Mouse (Mus musculus) monocyte, adult 2 months (primary cell): ENCODE measurements around the gene Os9.
"Not testable (repeated sequence)": the region's sequence is repeated elsewhere in the genome, so short reads cannot be mapped to it uniquely, and the experiment has no call there.

Experiments
- DNase-seq, 2 experiments: peaks; one replicate each; pipeline ENCODE4 v3.0.0; 2022; ENCODE audit warnings: low spot score in 2 of 2, low read depth in 1 of 2

Gene Os9

GRCm38 (mm10) chr10:127121066-127121477, at the start of gene Os9:
Gene Os9 (minus strand): TSS chr10:127121131.
- DNase-seq, result peak; percentile 90 to 93

GRCm38 (mm10) chr10:127170002-127170401, 49.1 kb upstream of the Os9 start:
- no peak for DNase-seq

- DNase-seq, result no peak
These were observed 46.8 kb upstream of the Os9 start for GRCm38 (mm10) chr10:127167614-127168192.

- DNase-seq, result peak in 1 of 2 experiments; percentile 33
These were observed 46.1 kb upstream of the Os9 start for GRCm38 (mm10) chr10:127166771-127167613.

- no peak for DNase-seq
These were observed 45.4 kb upstream of the Os9 start for GRCm38 (mm10) chr10:127166404-127166715.

GRCm38 (mm10) chr10:127165654-127166403, 44.9 kb upstream of the Os9 start:
- DNase-seq, result peak in 1 of 2 experiments; percentile 54

GRCm38 (mm10) chr10:127165354-127165653, 44.4 kb upstream of the Os9 start:
- no peak for DNase-seq

- DNase-seq, result peak; percentile 54 to 77
These were observed 43.9 kb upstream of the Os9 start, which contains the start of gene B4galnt1 for GRCm38 (mm10) chr10:127164631-127165353. Gene B4galnt1 (plus strand): TSS chr10:127165225.

- DNase-seq, result no peak
These were observed 43.3 kb upstream of the Os9 start for GRCm38 (mm10) chr10:127164190-127164589.

GRCm38 (mm10) chr10:127162771-127163261, 41.9 kb upstream of the Os9 start:
- not testable (repeated sequence) for DNase-seq

- DNase-seq, result no peak
These were observed 39.8 kb upstream of the Os9 start for GRCm38 (mm10) chr10:127160728-127161127.

GRCm38 (mm10) chr10:127160081-127160480, 39.1 kb upstream of the Os9 start:
- no peak for DNase-seq

- no peak for DNase-seq
These were observed 37.5 kb upstream of the Os9 start for GRCm38 (mm10) chr10:127158471-127158870.

GRCm38 (mm10) chr10:127156511-127156910, 35.6 kb upstream of the Os9 start:
- no peak for DNase-seq

GRCm38 (mm10) chr10:127156089-127156488, 35.2 kb upstream of the Os9 start:
- DNase-seq, result no peak

- DNase-seq, result no peak
These were observed 33.7 kb upstream of the Os9 start for GRCm38 (mm10) chr10:127154652-127155051.

GRCm38 (mm10) chr10:127154241-127154640, 33.3 kb upstream of the Os9 start:
- no peak for DNase-seq

GRCm38 (mm10) chr10:127153323-127153722, 32.4 kb upstream of the Os9 start:
- DNase-seq, result no peak

GRCm38 (mm10) chr10:127152556-127152955, 31.6 kb upstream of the Os9 start:
- not testable (repeated sequence) for DNase-seq

GRCm38 (mm10) chr10:127151233-127151632, 30.3 kb upstream of the Os9 start:
- DNase-seq, result not testable (repeated sequence)

GRCm38 (mm10) chr10:127150471-127150872, 29.5 kb upstream of the Os9 start:
- DNase-seq, result no peak
